ENCODE assay signal across 19 mouse cellular contexts in genomic region chr17:27457863-27458494, GRCm38 (mm10).
A peak's percentile ranks its signal among the peaks of the same experiment; 100 is the strongest.
DNase-seq lines count a peak whose midpoint lies in the region; ATAC-seq lines count a peak whose summit lies in the region.
"Had no signal": no experiment of that assay in that cellular context is flagged by ENCODE, and none has a peak within 500 bp of the region (broad histone marks: within the 10 kb centered on the region; RNA-seq: fewer than 3 reads in every experiment).

No protein-coding gene starts in this region.

- H3K9me3 ChIP-seq in forebrain, embryonic 16.5 days (ENCODE audit: control insufficient read depth, low read length), result no peaks in the 10 kb centered on the region
- H3K9me3 ChIP-seq: embryonic facial prominence, embryonic 13.5 days; embryonic facial prominence, embryonic 15.5 days; forebrain, embryonic 13.5 days; forebrain, embryonic 15.5 days had no signal

- H3K4me3 ChIP-seq in forebrain, embryonic 16.5 days (replicated peaks; ENCODE audit: low read length), result no peak overlapping the region
- H3K4me3 ChIP-seq: embryonic facial prominence, embryonic 13.5 days; embryonic facial prominence, embryonic 15.5 days; forebrain, embryonic 13.5 days; forebrain, embryonic 15.5 days had no signal

- no peaks in the 10 kb centered on the region for H3K27me3 ChIP-seq in splenic B cell, adult 2 months (ENCODE audit: control insufficient read depth, insufficient read depth, low read length, poor library complexity, severe bottlenecking)
- H3K27me3 ChIP-seq in forebrain, embryonic 16.5 days (replicated peaks; ENCODE audit: control insufficient read depth, insufficient read depth, low read length), result no peaks in the 10 kb centered on the region
- H3K27me3 ChIP-seq: embryonic facial prominence, embryonic 13.5 days; forebrain, embryonic 13.5 days; forebrain, embryonic 15.5 days had no signal

- WGBS in forebrain, embryonic 16.5 days, result 82% methylated on average over 3 of the region's 3 CpGs

- H3K36me3 ChIP-seq in splenic B cell, adult 2 months (ENCODE audit: control insufficient read depth, insufficient read depth, low read length, poor library complexity, severe bottlenecking), result no peaks in the 10 kb centered on the region
- H3K36me3 ChIP-seq in forebrain, embryonic 16.5 days (ENCODE audit: control insufficient read depth, insufficient read depth), result no peaks in the 10 kb centered on the region
- H3K36me3 ChIP-seq: embryonic facial prominence, embryonic 13.5 days; embryonic facial prominence, embryonic 15.5 days; forebrain, embryonic 15.5 days had no signal

- H3K27ac ChIP-seq in forebrain, embryonic 16.5 days (ENCODE audit: low read length), result no peak overlapping the region
- H3K27ac ChIP-seq: embryonic facial prominence, embryonic 13.5 days; embryonic facial prominence, embryonic 15.5 days; forebrain, embryonic 13.5 days; forebrain, embryonic 15.5 days had no signal

- no peak overlapping the region for H3K9ac ChIP-seq in forebrain, embryonic 16.5 days (replicated peaks; ENCODE audit: low read depth, low read length)
- H3K9ac ChIP-seq: embryonic facial prominence, embryonic 13.5 days; embryonic facial prominence, embryonic 15.5 days; forebrain, embryonic 13.5 days; forebrain, embryonic 15.5 days had no signal

- peak; percentile 3 for DNase-seq in CD4-positive, CD25-positive, alpha-beta regulatory T cell, adult 2 months (ENCODE audit: low read depth, low spot score)
- DNase-seq in cerebellum, adult 9-11 months, result peak; percentile 69
- no peak for DNase-seq in cerebellum, postnatal 4 days (ENCODE audit: low spot score in 2 of 2)
- peak; percentile 19 for DNase-seq in ES-CJ7 (ENCODE audit: low read depth, low spot score)
- peak; percentile 3 for DNase-seq in splenic B cell, adult 2 months (ENCODE audit: low read depth, low spot score)
- DNase-seq: adrenal gland, adult 2 months; adrenal gland, postnatal 10 days; adrenal gland, postnatal 25 days; B cell, adult 2 months; cerebellum, adult 11 months; cerebellum, adult 8-10 months; cerebellum, postnatal 10 days; embryo, embryonic 11 days had no signal

- no peak overlapping the region for H3K4me2 ChIP-seq in forebrain, embryonic 16.5 days (ENCODE audit: low read length)
- H3K4me2 ChIP-seq: embryonic facial prominence, embryonic 13.5 days; embryonic facial prominence, embryonic 15.5 days; forebrain, embryonic 13.5 days; forebrain, embryonic 15.5 days had no signal

- peaks cover 4% of the 10 kb centered on the region for H3K4me1 ChIP-seq in forebrain, embryonic 16.5 days (replicated peaks; ENCODE audit: control insufficient read depth, insufficient read depth, low read length)
- H3K4me1 ChIP-seq: embryonic facial prominence, embryonic 13.5 days; embryonic facial prominence, embryonic 15.5 days had no signal

- ATAC-seq in CD4-positive, CD25-positive, alpha-beta regulatory T cell, adult 4 months, result no peak
- no peak for ATAC-seq in forebrain, embryonic 16.5 days
- ATAC-seq: forebrain, embryonic 13.5 days had no signal

Comparison
In these comparisons a context has a peak if more than half of its experiments do, and no peak if none do; other contexts are left out.
1. DNase-seq: peak in CD4-positive, CD25-positive, alpha-beta regulatory T cell, adult 2 months (single experiment), cerebellum, adult 9-11 months (single experiment), ES-CJ7 (single experiment) and splenic B cell, adult 2 months (single experiment); none in cerebellum, postnatal 4 days (0 of 2).